Mouse (Mus musculus): ENCODE measurements around the gene Ralgps1.

- no peak for TF ChIP-seq EP300 (IDR thresholded peaks at IDR 0.05)
- TF ChIP-seq CTCF (IDR thresholded peaks at IDR 0.05) = no peak
These were observed 197.6 kb downstream of the Ralgps1 start for GRCm38 (mm10) chr2:33173686-33174085.
